Mouse (Mus musculus) heart, embryonic 16.5 days (tissue): ENCODE data around the gene Olfr25. TPM values are rescaled to one million over a fixed set of nuclear protein-coding genes. Genes with fewer than 3 reads are reported as not detected.

Experiments
- ATAC-seq: fragments of 200-750 bp; cut with Nextera tagmentation; replicated peaks from 2 replicates; pipeline ENCODE4 v1.8.0; 2017; ENCODE audit warnings: moderate number of reproducible peaks; ENCODE audit not compliant: insufficient read depth, low FRiP score; ENCODE audit errors: extremely low read depth
- H3K27ac ChIP-seq: fragments of 300-500 bp; sonication (generic); 2 replicates; pipeline ENCODE4 v1.5.1; 2014; ENCODE audit warnings: mild to moderate bottlenecking, low read length, control low read depth, moderate library complexity
- H3K27me3 ChIP-seq: fragments of 300-500 bp; sonication (generic); 2 replicates; pipeline ENCODE4 v1.6.1; 2014; ENCODE audit warnings: low read length, mixed read lengths; ENCODE audit not compliant: control insufficient read depth, insufficient read depth
- H3K36me3 ChIP-seq: fragments of 300-500 bp; sonication (generic); 2 replicates; pipeline ENCODE4 v1.6.1; 2014; ENCODE audit not compliant: control insufficient read depth, insufficient read depth
- H3K4me1 ChIP-seq: fragments of 300-500 bp; sonication (generic); 2 replicates; pipeline ENCODE4 v1.6.1; 2014; ENCODE audit warnings: low read length, mixed read lengths; ENCODE audit not compliant: control insufficient read depth, insufficient read depth
- H3K4me2 ChIP-seq: fragments of 300-500 bp; sonication (generic); 2 replicates; pipeline ENCODE4 v1.6.1; 2014; ENCODE audit warnings: low read depth, mild to moderate bottlenecking, control low read depth, low read length
- H3K4me3 ChIP-seq: fragments of 300-500 bp; sonication (generic); 2 replicates; pipeline ENCODE4 v1.5.1; 2014; ENCODE audit warnings: mild to moderate bottlenecking, control low read depth, low read length
- H3K9ac ChIP-seq: fragments of 300-500 bp; sonication (generic); 2 replicates; pipeline ENCODE4 v1.6.1; 2014; ENCODE audit warnings: low read length, control low read depth
- H3K9me3 ChIP-seq: fragments of 300-500 bp; sonication (generic); replicated peaks from 2 replicates; pipeline ENCODE4 v1.6.1; 2016; ENCODE audit warnings: low read length; ENCODE audit not compliant: control insufficient read depth
- WGBS: fragments of 180-500 bp; shearing (Covaris S2); extraction: QIAGEN DNeasy Blood & Tissue Kit; methylation state at CpG from one replicate; pipeline ENCODE4 v1.1.7; 2014; 5-methylcytosine and 5-hydroxymethylcytosine counted together
- polyA plus RNA-seq: library from polyadenylated mRNA; unstranded; fragments of >200 nt; fragmentation: Nextera tagmentation; extraction: Ambion mirVana; gene quantifications from 2 replicates; pipeline ENCODE4 v1.2.1, GENCODE M21; 2015

Olfr25 gene
- not detected in 2 replicates for polyA plus RNA-seq

DNA sequence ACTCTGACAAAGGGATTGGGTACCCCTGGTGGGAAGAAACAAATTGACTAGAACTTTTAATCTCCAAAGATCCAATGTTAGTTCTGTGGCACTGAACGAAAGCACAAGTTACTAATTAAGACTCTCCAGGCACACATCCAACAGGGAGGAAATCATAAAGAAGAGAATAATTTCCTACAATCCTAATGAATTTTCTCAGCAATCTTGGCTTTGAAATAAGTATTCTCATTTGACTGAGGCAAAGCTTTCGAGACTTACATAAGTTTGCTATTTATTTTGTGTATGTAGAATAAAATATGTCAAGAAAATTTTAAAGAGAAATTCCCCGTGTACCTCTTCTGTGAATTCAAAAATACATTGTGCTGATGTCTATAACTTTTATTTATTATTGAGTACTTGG lies at the start of gene Olfr25:
Olfr25 (plus strand) TSS at position 301 of the 400 bp plus-strand sequence.
- Histone ChIP-seq H3K9me3 (no peaks in the 10 kb centered on the region), H3K9ac (no peak within 1 kb of the TSS), H3K4me1 (no peaks in the 10 kb centered on the region), H3K36me3 (no peaks in the 10 kb centered on the region), H3K4me2 (no peak within 1 kb of the TSS), H3K4me3 (no peak within 1 kb of the TSS), H3K27ac (no peak within 1 kb of the TSS), H3K27me3 (no peaks in the 10 kb centered on the region)
- WGBS: 72% methylated on average over 3 of the region's 3 CpGs
- no peak for ATAC-seq

DNA sequence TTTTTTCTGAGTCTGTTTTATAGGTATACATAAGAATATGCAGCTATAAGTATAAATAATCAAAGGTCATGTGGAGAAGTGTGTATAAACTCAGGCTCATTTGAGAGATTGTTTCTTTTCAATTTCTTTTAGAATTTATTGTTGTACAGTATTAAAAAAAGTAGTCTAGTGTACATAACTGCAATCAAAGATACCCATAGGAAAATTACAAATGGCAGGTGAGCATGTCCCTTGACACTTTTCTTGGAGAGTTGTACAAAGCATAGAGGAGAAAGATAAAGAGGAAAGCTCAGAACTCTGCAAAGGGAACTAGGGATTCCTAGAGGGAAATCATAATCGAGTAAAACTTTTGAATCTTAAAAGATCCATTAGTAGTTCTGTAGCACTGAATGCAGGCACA lies 38.1 kb upstream of the Olfr25 start, which contains the start of gene Olfr896-ps1:
Olfr896-ps1 (plus strand) TSS at position 301 of the 400 bp plus-strand sequence.
- WGBS: 74% methylated on average over 1 of the region's 1 CpGs
- H3K4me3 ChIP-seq: no peak within 1 kb of the TSS
- no peak within 1 kb of the TSS for H3K4me2 ChIP-seq
- no peak within 1 kb of the TSS for H3K9ac ChIP-seq
- no peaks in the 10 kb centered on the region for H3K9me3 ChIP-seq
- ATAC-seq: no peak
- H3K27me3 ChIP-seq: no peaks in the 10 kb centered on the region
- H3K27ac ChIP-seq: no peak within 1 kb of the TSS
- no peaks in the 10 kb centered on the region for H3K4me1 ChIP-seq
- no peaks in the 10 kb centered on the region for H3K36me3 ChIP-seq

DNA sequence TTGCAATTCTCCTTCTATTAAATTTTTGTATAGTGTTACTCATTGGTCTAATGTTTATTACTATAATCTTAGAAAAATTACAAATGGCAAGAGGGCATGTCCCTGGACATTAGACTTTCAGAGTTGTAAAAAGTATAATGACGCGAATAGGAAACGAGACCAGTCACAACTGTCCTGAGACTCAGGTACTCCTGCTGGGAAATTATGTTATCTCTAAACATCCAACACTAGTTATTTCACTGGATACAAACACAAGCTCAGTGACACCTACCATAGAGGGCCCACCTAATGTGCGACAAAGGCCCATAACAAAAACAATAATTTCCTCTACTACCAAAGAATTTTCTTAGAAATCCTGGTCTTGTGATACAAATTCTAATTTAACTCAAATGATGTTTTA lies 19.3 kb downstream of the Olfr25 start, which contains the start of gene Olfr898:
Olfr898 (plus strand) TSS at position 301 of the 400 bp plus-strand sequence.
- Histone ChIP-seq H3K27me3 (no peaks in the 10 kb centered on the region), H3K4me3 (no peak within 1 kb of the TSS), H3K27ac (no peak within 1 kb of the TSS), H3K36me3 (no peaks in the 10 kb centered on the region), H3K4me1 (no peaks in the 10 kb centered on the region), H3K9me3 (no peaks in the 10 kb centered on the region), H3K9ac (no peak within 1 kb of the TSS), H3K4me2 (no peak within 1 kb of the TSS)
- 84% methylated on average over 4 of the region's 4 CpGs for WGBS
- no peak for ATAC-seq

DNA sequence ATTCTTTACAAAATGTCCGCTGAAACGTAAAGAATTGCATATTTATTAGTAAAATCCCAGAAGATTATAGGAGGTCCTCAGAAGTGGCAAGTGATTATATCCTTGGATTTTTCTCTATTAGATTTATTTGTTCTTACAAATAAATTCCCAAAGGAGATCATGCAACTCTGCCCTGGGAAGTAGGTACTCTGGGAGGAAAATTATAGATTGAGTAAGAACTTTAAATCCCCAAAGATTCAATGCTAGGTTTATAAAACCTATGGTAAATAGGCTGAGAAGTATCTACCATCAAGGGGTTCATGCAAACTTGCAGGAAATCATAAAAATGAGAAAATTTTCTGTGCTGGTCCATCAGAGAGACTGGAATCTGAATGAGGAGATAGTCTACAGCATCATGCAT lies 37.7 kb downstream of the Olfr25 start, which contains the start of gene Olfr250:
Olfr250 (plus strand) TSS at position 301 of the 400 bp plus-strand sequence.
- ATAC-seq: no peak
- WGBS: 91% methylated on average over 2 of the region's 2 CpGs
- no peaks in the 10 kb centered on the region for H3K27me3 ChIP-seq
- H3K36me3 ChIP-seq: no peaks in the 10 kb centered on the region
- no peak within 1 kb of the TSS for H3K4me3 ChIP-seq
- H3K9ac ChIP-seq: no peak within 1 kb of the TSS
- no peaks in the 10 kb centered on the region for H3K4me1 ChIP-seq
- no peaks in the 10 kb centered on the region for H3K9me3 ChIP-seq
- H3K4me2 ChIP-seq: no peak within 1 kb of the TSS
- H3K27ac ChIP-seq: no peak within 1 kb of the TSS

DNA sequence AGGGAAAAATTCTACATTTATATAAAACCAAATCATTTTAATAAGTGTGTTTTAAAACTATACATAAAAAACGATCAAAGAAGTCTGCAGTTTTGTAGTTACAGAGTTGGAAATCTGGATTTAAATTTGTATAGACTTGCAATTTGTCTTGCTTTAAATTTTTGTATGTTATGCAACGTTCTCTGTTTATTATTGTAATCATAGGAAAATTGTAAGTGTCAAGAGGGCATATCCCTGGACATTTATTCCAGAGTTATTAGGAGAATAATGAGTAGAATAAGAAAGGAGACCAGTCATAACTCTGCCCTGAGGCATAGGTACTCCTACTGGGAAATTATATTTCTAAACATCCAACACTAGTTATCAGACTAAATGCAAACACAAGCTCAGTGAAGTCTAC lies 47.9 kb downstream of the Olfr25 start, which contains the start of gene Olfr251:
Olfr251 (plus strand) TSS at position 301 of the 400 bp plus-strand sequence.
- Histone ChIP-seq H3K9ac (no peak within 1 kb of the TSS), H3K27ac (no peak within 1 kb of the TSS), H3K27me3 (no peaks in the 10 kb centered on the region), H3K4me2 (no peak within 1 kb of the TSS), H3K4me1 (no peaks in the 10 kb centered on the region), H3K9me3 (no peaks in the 10 kb centered on the region), H3K36me3 (no peaks in the 10 kb centered on the region), H3K4me3 (no peak within 1 kb of the TSS)
- ATAC-seq: no peak
- 51% methylated on average over 2 of the region's 2 CpGs for WGBS

Other genes with a start within 250 kb of the Olfr25 start
- gene Olfr887, start 245.0 kb upstream of the Olfr25 start, polyA plus RNA-seq: not detected in 2 replicates
- not detected in 2 replicates for gene Olfr888, start 220.9 kb upstream of the Olfr25 start, polyA plus RNA-seq
- gene Olfr889, start 213.9 kb upstream of the Olfr25 start, polyA plus RNA-seq: 0.02 and 0.04 TPM in 2 replicates
- gene Olfr890, start 186.5 kb upstream of the Olfr25 start, polyA plus RNA-seq: not detected in 2 replicates
- not detected in 2 replicates for gene Olfr891, start 148.2 kb upstream of the Olfr25 start, polyA plus RNA-seq
- not detected in 2 replicates for gene Olfr893, start 120.7 kb upstream of the Olfr25 start, polyA plus RNA-seq
- not detected in 2 replicates for gene Olfr894, start 111.0 kb upstream of the Olfr25 start, polyA plus RNA-seq
- gene Olfr143, start 76.3 kb upstream of the Olfr25 start, polyA plus RNA-seq: not detected in 2 replicates
- not detected in 2 replicates for gene Olfr895, start 61.2 kb upstream of the Olfr25 start, polyA plus RNA-seq
- not detected in 2 replicates for gene Olfr896-ps1, start 38.0 kb upstream of the Olfr25 start, polyA plus RNA-seq
- not detected in 2 replicates for gene Olfr898, start 19.4 kb downstream of the Olfr25 start, polyA plus RNA-seq
- not detected in 2 replicates for gene Olfr250, start 37.8 kb downstream of the Olfr25 start, polyA plus RNA-seq
- gene Olfr251, start 48.0 kb downstream of the Olfr25 start, polyA plus RNA-seq: not detected in 2 replicates
- not detected in 2 replicates for gene Olfr147, start 72.6 kb downstream of the Olfr25 start, polyA plus RNA-seq
- not detected in 2 replicates for gene Olfr901, start 100.4 kb downstream of the Olfr25 start, polyA plus RNA-seq
- not detected in 2 replicates for gene Olfr902, start 118.6 kb downstream of the Olfr25 start, polyA plus RNA-seq
- not detected in 2 replicates for gene Olfr904, start 134.1 kb downstream of the Olfr25 start, polyA plus RNA-seq
- not detected in 2 replicates for gene Olfr905, start 142.0 kb downstream of the Olfr25 start, polyA plus RNA-seq
- gene Olfr906, start 158.0 kb downstream of the Olfr25 start, polyA plus RNA-seq: not detected in 2 replicates
- gene Olfr907, start 166.7 kb downstream of the Olfr25 start, polyA plus RNA-seq: not detected in 2 replicates
- gene Olfr911-ps1, start 192.5 kb downstream of the Olfr25 start, polyA plus RNA-seq: not detected in 2 replicates
- gene Olfr910, start 208.8 kb downstream of the Olfr25 start, polyA plus RNA-seq: not detected in 2 replicates